ENCODE assay signal across 21 mouse cellular contexts in the genomic region with DNA sequence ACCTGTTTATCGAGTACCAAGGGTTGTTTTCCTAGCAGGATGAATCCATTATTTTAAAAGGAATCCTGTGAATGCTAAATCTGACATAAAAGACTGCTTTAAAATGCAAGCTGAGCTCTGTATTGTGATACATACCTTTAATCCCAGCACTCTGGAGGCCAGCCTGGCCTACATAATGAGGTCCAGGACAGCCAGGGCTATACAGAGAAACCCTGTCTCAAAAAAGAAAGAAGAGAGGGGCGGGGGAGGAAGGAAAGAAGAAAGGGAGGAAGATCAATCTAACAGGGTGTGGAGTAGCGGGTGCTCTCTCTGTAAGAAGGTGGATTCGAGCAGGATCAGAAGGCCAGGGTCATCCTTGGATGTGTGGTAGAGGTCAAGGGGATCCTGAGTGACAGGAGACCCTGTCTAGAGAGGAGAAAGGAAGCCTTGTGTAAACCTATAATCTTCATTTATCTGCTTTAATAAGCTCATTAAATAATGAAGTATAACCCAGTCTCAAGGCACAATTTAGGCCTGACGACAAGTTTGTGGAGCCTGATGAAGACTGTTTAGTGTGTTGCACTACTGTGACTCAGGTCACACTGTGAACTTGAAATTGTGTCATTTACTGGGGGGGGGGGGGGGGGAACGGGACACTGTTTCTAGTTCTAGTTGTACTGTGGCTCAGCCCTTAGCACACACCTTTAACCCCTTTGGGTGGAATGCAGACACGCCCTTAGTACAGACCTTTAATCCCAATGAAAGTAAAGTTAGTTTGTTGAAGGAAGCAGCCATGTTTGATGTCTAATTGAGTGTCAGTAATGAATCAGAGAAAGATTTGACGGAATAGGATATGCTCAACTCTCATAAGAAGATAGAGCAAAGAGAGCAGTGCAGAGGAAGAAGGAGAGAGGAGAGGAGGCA. TPM values are rescaled to one million over a fixed set of nuclear protein-coding genes. Genes with fewer than 3 reads are reported as not detected.
A peak's percentile ranks its signal among the peaks of the same experiment; 100 is the strongest.
DNase-seq lines count a peak whose midpoint lies in the region; ATAC-seq and TF ChIP-seq lines count a peak whose summit lies in the region.
"Had no signal": no experiment of that assay in that cellular context is flagged by ENCODE, and none has a peak within 500 bp of the region (broad histone marks: within the 10 kb centered on the region; RNA-seq: fewer than 3 reads in every experiment).

No protein-coding gene starts in this region.

- no peaks in the 10 kb centered on the region for H3K27me3 ChIP-seq in forebrain, embryonic 13.5 days
- H3K27me3 ChIP-seq in forebrain, embryonic 10.5 days (ENCODE audit: poor library complexity, severe bottlenecking), result no peaks in the 10 kb centered on the region
- no peaks in the 10 kb centered on the region for H3K27me3 ChIP-seq in midbrain, embryonic 11.5 days (ENCODE audit: control insufficient read depth, insufficient read depth, low read length)
- no peaks in the 10 kb centered on the region for H3K27me3 ChIP-seq in midbrain, embryonic 14.5 days (ENCODE audit: control insufficient read depth, insufficient read depth, low read length)
- no peaks in the 10 kb centered on the region for H3K27me3 ChIP-seq in liver, embryonic 15.5 days
- H3K27me3 ChIP-seq in stomach, postnatal 0 days (ENCODE audit: control insufficient read depth, insufficient read depth, low read length), result no peaks in the 10 kb centered on the region
- H3K27me3 ChIP-seq: embryonic facial prominence, embryonic 15.5 days; heart, embryonic 15.5 days; hindbrain, embryonic 12.5 days; neural tube, embryonic 12.5 days; stomach, embryonic 15.5 days had no signal

- H3K9ac ChIP-seq in forebrain, embryonic 13.5 days, result no peak overlapping the region
- no peak overlapping the region for H3K9ac ChIP-seq in midbrain, embryonic 11.5 days (ENCODE audit: low read length)
- H3K9ac ChIP-seq in midbrain, embryonic 14.5 days (replicated peaks; ENCODE audit: low read length), result no peak overlapping the region
- peak overlapping the region; percentile 37; the same call in 1 of the 2 replicates for H3K9ac ChIP-seq in liver, embryonic 15.5 days
- no peak overlapping the region for H3K9ac ChIP-seq in stomach, postnatal 0 days (ENCODE audit: low read length)
- H3K9ac ChIP-seq: embryonic facial prominence, embryonic 15.5 days; heart, embryonic 15.5 days; hindbrain, embryonic 12.5 days; neural tube, embryonic 12.5 days; stomach, embryonic 15.5 days had no signal

- no peak overlapping the region for H3K4me3 ChIP-seq in forebrain, embryonic 13.5 days
- H3K4me3 ChIP-seq in forebrain, embryonic 10.5 days, result no peak overlapping the region
- H3K4me3 ChIP-seq in midbrain, embryonic 11.5 days (ENCODE audit: low read depth, low read length), result no peak overlapping the region
- no peak overlapping the region for H3K4me3 ChIP-seq in midbrain, embryonic 14.5 days (replicated peaks; ENCODE audit: low read depth, low read length)
- H3K4me3 ChIP-seq in liver, embryonic 15.5 days (replicated peaks), result no peak overlapping the region
- H3K4me3 ChIP-seq in stomach, postnatal 0 days (ENCODE audit: low read depth, low read length), result no peak overlapping the region
- H3K4me3 ChIP-seq: embryonic facial prominence, embryonic 15.5 days; heart, embryonic 15.5 days; hindbrain, embryonic 12.5 days; neural tube, embryonic 12.5 days; stomach, embryonic 15.5 days had no signal

- H3K9me3 ChIP-seq in forebrain, embryonic 13.5 days (replicated peaks), result no peaks in the 10 kb centered on the region
- H3K9me3 ChIP-seq in forebrain, embryonic 10.5 days, result no peaks in the 10 kb centered on the region
- no peaks in the 10 kb centered on the region for H3K9me3 ChIP-seq in midbrain, embryonic 11.5 days (ENCODE audit: control insufficient read depth, low read length)
- no peaks in the 10 kb centered on the region for H3K9me3 ChIP-seq in midbrain, embryonic 14.5 days (ENCODE audit: control insufficient read depth, low read length)
- no peaks in the 10 kb centered on the region for H3K9me3 ChIP-seq in liver, embryonic 15.5 days (replicated peaks)
- no peaks in the 10 kb centered on the region for H3K9me3 ChIP-seq in stomach, postnatal 0 days (ENCODE audit: control insufficient read depth, low read length)
- H3K9me3 ChIP-seq: embryonic facial prominence, embryonic 15.5 days; heart, embryonic 15.5 days; hindbrain, embryonic 12.5 days; neural tube, embryonic 12.5 days; stomach, embryonic 15.5 days had no signal

- peak; percentile 36; the same call in 1 of the 2 replicates for ATAC-seq in forebrain, embryonic 13.5 days
- 0 out of 2 replicates have a peak, but pooled peaks have one; percentile 52 for ATAC-seq in midbrain, embryonic 11.5 days (ENCODE audit: low FRiP score)
- no peak for ATAC-seq in midbrain, embryonic 14.5 days (ENCODE audit: low FRiP score, low TSS enrichment)
- peak; percentile 71 for ATAC-seq in liver, embryonic 15.5 days (ENCODE audit: insufficient read depth)
- ATAC-seq in stomach, postnatal 0 days (ENCODE audit: low FRiP score, low TSS enrichment), result peak; percentile 78
- ATAC-seq: inflammation-experienced regulatory T-cells, adult 6 months had no signal

- no peaks in the 10 kb centered on the region for H3K36me3 ChIP-seq in forebrain, embryonic 13.5 days (ENCODE audit: poor library complexity, severe bottlenecking)
- H3K36me3 ChIP-seq in forebrain, embryonic 10.5 days (replicated peaks), result no peaks in the 10 kb centered on the region
- H3K36me3 ChIP-seq in midbrain, embryonic 11.5 days (ENCODE audit: control insufficient read depth, insufficient read depth, low read length), result no peaks in the 10 kb centered on the region
- no peaks in the 10 kb centered on the region for H3K36me3 ChIP-seq in midbrain, embryonic 14.5 days (ENCODE audit: control insufficient read depth, insufficient read depth, low read length)
- H3K36me3 ChIP-seq in liver, embryonic 15.5 days (replicated peaks), result 0 out of 2 replicates have a peak, but pooled peaks cover 10% of the 10 kb centered on the region
- H3K36me3 ChIP-seq in stomach, postnatal 0 days (ENCODE audit: control insufficient read depth, insufficient read depth, low read length), result peaks cover 4% of the 10 kb centered on the region
- H3K36me3 ChIP-seq: heart, embryonic 15.5 days; hindbrain, embryonic 12.5 days; neural tube, embryonic 12.5 days; stomach, embryonic 15.5 days had no signal

- 41% methylated on average over 8 of the region's 8 CpGs for WGBS in forebrain, embryonic 13.5 days
- 58% methylated on average over 8 of the region's 8 CpGs for WGBS in forebrain, embryonic 10.5 days
- 45% methylated on average over 8 of the region's 8 CpGs for WGBS in midbrain, embryonic 11.5 days
- 45% methylated on average over 8 of the region's 8 CpGs for WGBS in midbrain, embryonic 14.5 days
- WGBS in liver, embryonic 15.5 days (ENCODE audit: insufficient replicate concordance), result 84% methylated on average over 8 of the region's 8 CpGs
- 68% methylated on average over 8 of the region's 8 CpGs for WGBS in stomach, postnatal 0 days

- no peaks in the 10 kb centered on the region for H3K4me1 ChIP-seq in forebrain, embryonic 13.5 days
- H3K4me1 ChIP-seq in forebrain, embryonic 10.5 days, result peaks cover 22% of the 10 kb centered on the region
- peaks cover 4% of the 10 kb centered on the region; the same call in 1 of the 2 replicates for H3K4me1 ChIP-seq in midbrain, embryonic 11.5 days (ENCODE audit: control insufficient read depth, insufficient read depth, low read length)
- peaks cover 7% of the 10 kb centered on the region for H3K4me1 ChIP-seq in midbrain, embryonic 14.5 days (ENCODE audit: control insufficient read depth, insufficient read depth, low read length)
- peaks cover 72% of the 10 kb centered on the region for H3K4me1 ChIP-seq in liver, embryonic 15.5 days (replicated peaks)
- no peaks in the 10 kb centered on the region for H3K4me1 ChIP-seq in stomach, postnatal 0 days (replicated peaks; ENCODE audit: control insufficient read depth, insufficient read depth)
- H3K4me1 ChIP-seq: hindbrain, embryonic 12.5 days; neural tube, embryonic 12.5 days; stomach, embryonic 15.5 days had no signal

- H3K4me2 ChIP-seq in forebrain, embryonic 13.5 days, result no peak overlapping the region
- H3K4me2 ChIP-seq in midbrain, embryonic 11.5 days, result no peak overlapping the region
- H3K4me2 ChIP-seq in midbrain, embryonic 14.5 days (ENCODE audit: low read length), result no peak overlapping the region
- H3K4me2 ChIP-seq in liver, embryonic 15.5 days, result peak overlapping the region; percentile 57
- H3K4me2 ChIP-seq in stomach, postnatal 0 days (replicated peaks; ENCODE audit: low read depth), result no peak overlapping the region
- H3K4me2 ChIP-seq: embryonic facial prominence, embryonic 15.5 days; heart, embryonic 15.5 days; hindbrain, embryonic 12.5 days; neural tube, embryonic 12.5 days; stomach, embryonic 15.5 days had no signal

- DNase-seq in forebrain, embryonic 10.5 days (ENCODE audit: extremely low spot score, low spot score), result no peak
- DNase-seq in midbrain, embryonic 11.5 days (ENCODE audit: low spot score, missing footprints), result no peak
- DNase-seq in midbrain, embryonic 14.5 days, result no peak
- DNase-seq in stomach, postnatal 0 days (ENCODE audit: low spot score), result no peak
- DNase-seq in gastrocnemius, postnatal 25 days, result no peak
- no peak for DNase-seq in thymus, postnatal 4 days
- DNase-seq: adrenal gland, postnatal 14 days; cerebellum, adult 9-10 months; embryo, embryonic 11 days; gastrocnemius, postnatal 14 days; kidney, postnatal 10 days; left cerebral cortex, postnatal 4 days; lung, adult 18-20 months had no signal

- TF ChIP-seq CTCF in stomach, postnatal 0 days (IDR thresholded peaks at IDR 0.05; ENCODE audit: low read depth), result no peak

- no peak for TF ChIP-seq EP300 in stomach, postnatal 0 days (optimal IDR thresholded peaks at IDR 0.05)

- no peak overlapping the region for H3K27ac ChIP-seq in forebrain, embryonic 13.5 days
- H3K27ac ChIP-seq in forebrain, embryonic 10.5 days, result no peak overlapping the region
- H3K27ac ChIP-seq in midbrain, embryonic 11.5 days (ENCODE audit: low read depth, low read length), result no peak overlapping the region
- H3K27ac ChIP-seq in midbrain, embryonic 14.5 days (replicated peaks; ENCODE audit: low read depth, low read length), result no peak overlapping the region; the same call in 1 of the 2 replicates
- peak overlapping the region; percentile 96 for H3K27ac ChIP-seq in liver, embryonic 15.5 days (replicated peaks)
- H3K27ac ChIP-seq in stomach, postnatal 0 days (replicated peaks), result no peak overlapping the region
- H3K27ac ChIP-seq: heart, embryonic 15.5 days; hindbrain, embryonic 12.5 days; neural tube, embryonic 12.5 days; stomach, embryonic 15.5 days had no signal

RNA-seq across cellular contexts. Expression of gene Rps3a1, which starts 34.6 kb away (rescaled TPM):
- 840 and 952 TPM in 2 replicates for polyA plus RNA-seq in forebrain, embryonic 13.5 days (2015; fragmentation: Nextera tagmentation; extraction: Ambion mirVana)
- polyA plus RNA-seq in forebrain, embryonic 10.5 days (2016; fragmentation: Nextera tagmentation; extraction: Ambion mirVana), result 1,154 and 1,165 TPM in 2 replicates
- polyA plus RNA-seq in midbrain, embryonic 11.5 days (2014; fragmentation: Nextera tagmentation; extraction: Ambion mirVana), result 1,104 and 1,128 TPM in 2 replicates
- 659 and 721 TPM in 2 replicates for polyA plus RNA-seq in midbrain, embryonic 14.5 days (2014; fragmentation: Nextera tagmentation; extraction: Ambion mirVana)
- polyA plus RNA-seq in liver, embryonic 15.5 days (2015; fragmentation: Nextera tagmentation; extraction: Ambion mirVana), result 585 and 685 TPM in 2 replicates
- 1,183 and 1,198 TPM in 2 replicates for polyA plus RNA-seq in stomach, postnatal 0 days (2015; fragmentation: Nextera tagmentation; extraction: Ambion mirVana)
- total RNA-seq in gastrocnemius, postnatal 25 days (2021), result 100 to 1,000 TPM; 337 to 372 TPM
